Mouse (Mus musculus) neural tube, embryonic 12.5 days (tissue): ENCODE data around the gene Sh3rf3. TPM values are rescaled to one million over a fixed set of nuclear protein-coding genes. Genes with fewer than 3 reads are reported as not detected.

Experiments
- ATAC-seq: fragments of 200-750 bp; cut with Nextera tagmentation; 2 replicates; pipeline ENCODE4 v1.8.0; 2017; ENCODE audit warnings: low read depth, mild to moderate bottlenecking, moderate TSS enrichment, moderate library complexity; ENCODE audit not compliant: low FRiP score
- H3K27ac ChIP-seq: fragments of 300-500 bp; sonication (generic); 2 replicates; pipeline ENCODE4 v1.5.1; 2016
- H3K27me3 ChIP-seq: fragments of 300-500 bp; sonication (generic); replicated peaks from 2 replicates; pipeline ENCODE4 v1.6.1; 2016; ENCODE audit warnings: mild to moderate bottlenecking
- H3K36me3 ChIP-seq: fragments of 300-500 bp; sonication (generic); 2 replicates; pipeline ENCODE4 v1.6.1; 2016; ENCODE audit warnings: mild to moderate bottlenecking
- H3K4me1 ChIP-seq: fragments of 300-500 bp; sonication (generic); 2 replicates; pipeline ENCODE4 v1.6.1; 2016
- H3K4me2 ChIP-seq: fragments of 300-500 bp; sonication (generic); replicated peaks from 2 replicates; pipeline ENCODE4 v1.6.1; 2016; ENCODE audit warnings: mild to moderate bottlenecking
- H3K4me3 ChIP-seq: fragments of 300-500 bp; sonication (generic); 2 replicates; pipeline ENCODE4 v1.5.1; 2016
- H3K9ac ChIP-seq: fragments of 300-500 bp; sonication (generic); 2 replicates; pipeline ENCODE4 v1.6.1; 2016; ENCODE audit warnings: mild to moderate bottlenecking
- H3K9me3 ChIP-seq: fragments of 300-500 bp; sonication (generic); 2 replicates; pipeline ENCODE4 v1.6.1; 2016; ENCODE audit warnings: mild to moderate bottlenecking
- WGBS: fragments of 180-500 bp; shearing (Covaris S2); methylation state at CpG from one replicate; pipeline ENCODE4 v1.1.7; 2016; 5-methylcytosine and 5-hydroxymethylcytosine counted together
- polyA plus RNA-seq: library from polyadenylated mRNA; unstranded; fragments of >200 nt; fragmentation: Nextera tagmentation; extraction: Ambion mirVana; gene quantifications from 2 replicates; pipeline ENCODE4 v1.2.1, GENCODE M21; 2016

Sh3rf3 gene
- polyA plus RNA-seq, 1 experiment from 2014 or later: 6.3 TPM

- H3K27ac ChIP-seq: no peak overlapping the region
- H3K27me3 ChIP-seq: no peaks in the 10 kb centered on the region
- WGBS: 68% methylated on average over 9 of the region's 9 CpGs
- H3K4me2 ChIP-seq: no peak overlapping the region
- H3K4me3 ChIP-seq: no peak overlapping the region
- no peaks in the 10 kb centered on the region for H3K36me3 ChIP-seq
- no peaks in the 10 kb centered on the region for H3K9me3 ChIP-seq
- no peak for ATAC-seq
- H3K9ac ChIP-seq: no peak overlapping the region
- H3K4me1 ChIP-seq: peaks cover 20% of the 10 kb centered on the region
These were observed 42.7 kb downstream of the Sh3rf3 start for GRCm38 (mm10) chr10:58855814-58856213.

DNA sequence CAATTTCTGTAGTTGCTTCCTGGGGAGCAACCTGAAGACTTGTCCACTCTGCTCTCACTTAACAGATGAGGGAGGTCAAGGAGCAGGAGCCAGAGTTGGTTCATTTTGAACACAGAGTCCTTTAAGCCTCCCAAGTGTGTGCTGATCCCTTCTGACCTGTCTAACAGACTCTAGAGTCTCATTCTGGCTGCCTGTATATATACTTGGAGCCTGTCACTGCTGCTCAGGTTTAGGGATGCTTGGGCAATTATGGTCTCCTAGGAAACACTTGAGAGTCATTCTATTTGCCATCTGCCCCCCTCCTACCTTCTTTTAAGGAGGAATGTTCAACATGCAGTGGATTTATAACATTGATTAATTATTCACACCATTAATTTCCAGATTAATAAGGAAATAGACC lies 43.6 kb downstream of the Sh3rf3 start:
- Histone ChIP-seq H3K9ac (no peak overlapping the region), H3K4me3 (no peak overlapping the region), H3K27ac (no peak overlapping the region), H3K27me3 (no peaks in the 10 kb centered on the region), H3K36me3 (no peaks in the 10 kb centered on the region), H3K4me2 (no peak overlapping the region), H3K4me1 (peaks cover 20% of the 10 kb centered on the region), H3K9me3 (no peaks in the 10 kb centered on the region)
- no peak for ATAC-seq

GRCm38 (mm10) chr10:58864735-58865134 lies 51.6 kb downstream of the Sh3rf3 start:
- H3K9me3 ChIP-seq: no peaks in the 10 kb centered on the region
- H3K27me3 ChIP-seq: no peaks in the 10 kb centered on the region
- H3K4me3 ChIP-seq: no peak overlapping the region
- H3K36me3 ChIP-seq: no peaks in the 10 kb centered on the region
- no peak overlapping the region for H3K4me2 ChIP-seq
- 63% methylated on average over 2 of the region's 2 CpGs for WGBS
- H3K4me1 ChIP-seq: peaks cover 5% of the 10 kb centered on the region; the same call in 1 of the 2 replicates
- H3K9ac ChIP-seq: no peak overlapping the region
- no peak for ATAC-seq
- no peak overlapping the region for H3K27ac ChIP-seq

DNA sequence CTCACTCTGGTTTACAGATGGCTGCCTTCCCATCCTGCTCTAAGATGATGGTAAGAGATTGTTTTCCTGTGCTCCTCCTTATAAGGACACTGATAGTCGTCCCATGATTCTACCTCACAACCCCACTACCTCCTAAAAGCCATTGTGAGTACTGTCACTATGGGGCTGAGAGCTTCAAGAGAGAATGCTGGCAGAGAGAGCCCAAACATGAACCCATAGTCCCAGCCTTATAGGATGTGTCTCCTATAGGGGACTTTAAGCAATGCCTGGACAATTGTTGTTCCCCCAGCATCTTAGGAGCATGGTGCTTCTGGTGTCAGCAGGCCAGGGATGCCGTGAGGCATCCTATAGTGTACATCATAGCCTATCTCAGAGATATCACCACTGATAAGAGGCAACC lies 54.4 kb downstream of the Sh3rf3 start:
- Histone ChIP-seq H3K9ac (no peak overlapping the region), H3K27me3 (no peaks in the 10 kb centered on the region), H3K9me3 (no peaks in the 10 kb centered on the region), H3K4me1 (peaks cover 5% of the 10 kb centered on the region; the same call in 1 of the 2 replicates), H3K36me3 (no peaks in the 10 kb centered on the region), H3K4me2 (no peak overlapping the region), H3K27ac (no peak overlapping the region), H3K4me3 (no peak overlapping the region)
- no peak for ATAC-seq
- WGBS: 90% methylated on average over 2 of the region's 2 CpGs

- no peaks in the 10 kb centered on the region; the same call in 1 of the 2 replicates for H3K4me1 ChIP-seq
- WGBS: 88% methylated on average over 1 of the region's 1 CpGs
- H3K9me3 ChIP-seq: no peaks in the 10 kb centered on the region
- no peak overlapping the region for H3K9ac ChIP-seq
- no peak for ATAC-seq
- H3K27ac ChIP-seq: no peak overlapping the region
- no peaks in the 10 kb centered on the region for H3K27me3 ChIP-seq
- H3K36me3 ChIP-seq: no peaks in the 10 kb centered on the region
- H3K4me2 ChIP-seq: no peak overlapping the region
- H3K4me3 ChIP-seq: no peak overlapping the region
These were observed 56.7 kb downstream of the Sh3rf3 start for GRCm38 (mm10) chr10:58869836-58870235.

DNA sequence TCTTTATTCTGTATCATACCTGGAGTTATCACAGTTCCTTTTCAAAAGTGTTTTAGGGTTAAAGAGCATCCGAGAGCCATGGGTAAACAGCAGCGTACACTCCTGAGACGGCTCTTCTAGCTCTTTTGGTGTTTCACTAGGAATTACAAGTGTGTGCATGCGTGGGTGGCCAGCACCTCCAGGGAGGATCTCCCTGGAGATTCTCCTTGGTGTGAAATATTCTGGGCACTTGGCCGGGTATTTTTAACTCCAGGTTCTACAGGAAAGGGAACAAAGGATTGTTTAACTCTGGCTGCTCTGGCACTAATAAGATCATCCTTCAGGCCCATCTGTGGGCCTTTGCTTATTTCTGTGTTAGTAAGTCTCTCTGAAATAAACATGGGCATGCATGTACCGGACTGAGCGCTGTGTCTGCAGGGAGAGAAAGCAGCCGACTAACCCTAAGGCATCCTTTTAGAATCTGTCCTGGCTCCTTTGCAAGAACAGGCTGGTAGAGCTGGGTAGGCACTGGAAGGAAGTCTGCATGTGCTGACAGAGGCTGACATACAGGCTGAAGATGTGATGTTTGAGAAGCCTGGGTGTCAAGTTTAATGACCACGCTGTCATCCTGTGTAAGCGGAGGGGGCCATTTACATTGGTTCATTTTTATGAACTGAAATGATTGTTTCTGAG lies 58.1 kb downstream of the Sh3rf3 start:
- Histone ChIP-seq H3K4me1 (no peaks in the 10 kb centered on the region; the same call in 1 of the 2 replicates), H3K4me2 (no peak overlapping the region), H3K9me3 (0 out of 2 replicates have a peak, but pooled peaks cover 2% of the 10 kb centered on the region), H3K9ac (no peak overlapping the region), H3K27ac (no peak overlapping the region), H3K36me3 (no peaks in the 10 kb centered on the region), H3K4me3 (no peak overlapping the region), H3K27me3 (no peaks in the 10 kb centered on the region)
- 84% methylated on average over 10 of the region's 10 CpGs for WGBS
- ATAC-seq: no peak

- H3K36me3 ChIP-seq: no peaks in the 10 kb centered on the region
- no peak overlapping the region for H3K9ac ChIP-seq
- ATAC-seq: no peak
- H3K4me1 ChIP-seq: no peaks in the 10 kb centered on the region; the same call in 1 of the 2 replicates
- no peak overlapping the region for H3K27ac ChIP-seq
- no peak overlapping the region for H3K4me2 ChIP-seq
- 79% methylated on average over 7 of the region's 7 CpGs for WGBS
- no peaks in the 10 kb centered on the region for H3K27me3 ChIP-seq
- no peak overlapping the region for H3K4me3 ChIP-seq
- 0 out of 2 replicates have a peak, but pooled peaks cover 8% of the 10 kb centered on the region for H3K9me3 ChIP-seq
These were observed 58.8 kb downstream of the Sh3rf3 start for GRCm38 (mm10) chr10:58871821-58872577.

- Histone ChIP-seq H3K27me3 (no peaks in the 10 kb centered on the region), H3K36me3 (no peaks in the 10 kb centered on the region), H3K9ac (no peak overlapping the region), H3K4me3 (no peak overlapping the region), H3K4me1 (no peaks in the 10 kb centered on the region), H3K4me2 (no peak overlapping the region), H3K27ac (no peak overlapping the region), H3K9me3 (0 out of 2 replicates have a peak, but pooled peaks cover 8% of the 10 kb centered on the region)
- ATAC-seq: no peak
- WGBS: 95% methylated on average over 4 of the region's 4 CpGs
These were observed 64.7 kb downstream of the Sh3rf3 start for GRCm38 (mm10) chr10:58877835-58878234.

GRCm38 (mm10) chr10:58878636-58879035 lies 65.5 kb downstream of the Sh3rf3 start:
- Histone ChIP-seq H3K9ac (no peak overlapping the region), H3K27me3 (no peaks in the 10 kb centered on the region), H3K9me3 (0 out of 2 replicates have a peak, but pooled peaks cover 8% of the 10 kb centered on the region), H3K4me1 (no peaks in the 10 kb centered on the region), H3K27ac (no peak overlapping the region), H3K4me3 (no peak overlapping the region), H3K36me3 (no peaks in the 10 kb centered on the region), H3K4me2 (no peak overlapping the region)
- 92% methylated on average over 4 of the region's 4 CpGs for WGBS
- ATAC-seq: no peak

DNA sequence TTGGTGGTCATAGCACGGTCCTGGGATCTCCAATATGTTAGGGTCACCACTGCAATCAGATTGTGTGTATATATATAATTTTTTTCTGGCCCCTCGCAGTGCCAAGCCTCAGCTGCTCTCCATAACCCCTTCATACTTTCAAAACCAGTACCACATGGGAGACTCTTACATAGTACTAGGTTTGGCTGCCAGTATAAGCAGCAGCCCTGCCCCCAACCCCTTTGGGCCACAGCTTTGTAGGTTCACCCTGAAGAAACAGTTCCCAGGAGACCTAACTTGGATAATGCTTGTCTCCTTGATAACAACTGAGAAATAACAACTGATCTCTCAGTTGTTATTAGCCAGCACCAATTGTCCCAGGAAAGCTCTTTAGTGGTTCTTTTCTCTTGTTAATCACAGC lies 69.6 kb downstream of the Sh3rf3 start:
- H3K27ac ChIP-seq: no peak overlapping the region
- no peak for ATAC-seq
- H3K36me3 ChIP-seq: no peaks in the 10 kb centered on the region
- H3K27me3 ChIP-seq: no peaks in the 10 kb centered on the region
- H3K4me3 ChIP-seq: no peak overlapping the region
- H3K4me2 ChIP-seq: no peak overlapping the region
- H3K4me1 ChIP-seq: no peaks in the 10 kb centered on the region
- no peak overlapping the region for H3K9ac ChIP-seq
- H3K9me3 ChIP-seq: no peaks in the 10 kb centered on the region
- WGBS: 90% methylated on average over 2 of the region's 2 CpGs

DNA sequence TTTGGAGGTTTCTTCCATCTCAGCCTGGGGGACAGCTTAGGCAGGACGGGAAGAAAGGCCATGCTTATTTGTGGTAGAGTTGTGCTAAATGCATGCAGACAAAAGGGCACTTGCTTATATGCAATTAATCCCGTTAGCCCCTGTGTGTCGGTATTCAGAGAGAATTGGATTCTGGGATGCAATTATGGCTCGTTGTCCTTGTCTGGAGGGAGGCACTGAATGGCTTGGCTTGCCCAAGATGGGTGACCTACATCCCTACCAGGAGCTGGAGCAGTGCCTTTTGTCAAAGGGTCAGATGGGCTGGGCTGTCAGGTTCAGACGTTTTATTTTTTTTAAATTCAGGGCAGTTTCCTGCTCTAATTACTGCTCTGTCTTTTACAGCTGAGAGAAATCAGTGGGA lies 72.2 kb downstream of the Sh3rf3 start:
- no peak overlapping the region for H3K4me3 ChIP-seq
- 55% methylated on average over 5 of the region's 5 CpGs for WGBS
- no peaks in the 10 kb centered on the region for H3K4me1 ChIP-seq
- H3K27ac ChIP-seq: no peak overlapping the region
- no peak overlapping the region for H3K9ac ChIP-seq
- H3K27me3 ChIP-seq: no peaks in the 10 kb centered on the region
- no peaks in the 10 kb centered on the region for H3K9me3 ChIP-seq
- H3K36me3 ChIP-seq: no peaks in the 10 kb centered on the region
- ATAC-seq: no peak
- H3K4me2 ChIP-seq: no peak overlapping the region

GRCm38 (mm10) chr10:58885816-58886215 lies 72.7 kb downstream of the Sh3rf3 start:
- no peaks in the 10 kb centered on the region for H3K27me3 ChIP-seq
- no peaks in the 10 kb centered on the region for H3K36me3 ChIP-seq
- ATAC-seq: no peak
- WGBS: 94% methylated on average over 2 of the region's 2 CpGs
- H3K9ac ChIP-seq: no peak overlapping the region
- H3K4me2 ChIP-seq: no peak overlapping the region
- no peak overlapping the region for H3K27ac ChIP-seq
- no peaks in the 10 kb centered on the region for H3K9me3 ChIP-seq
- no peak overlapping the region for H3K4me3 ChIP-seq
- no peaks in the 10 kb centered on the region for H3K4me1 ChIP-seq
